In genomic region chr7:37733996-37734395, GRCm38 (mm10) we compare ENCODE assay signal across 27 mouse cellular contexts. TPM values are rescaled to one million over a fixed set of nuclear protein-coding genes. Genes with fewer than 3 reads are reported as not detected.
DNase-seq lines count a peak whose midpoint lies in the region; ATAC-seq and TF ChIP-seq lines count a peak whose summit lies in the region.
"Had no signal": no experiment of that assay in that cellular context is flagged by ENCODE, and none has a peak within 500 bp of the region (broad histone marks: within the 10 kb centered on the region; RNA-seq: fewer than 3 reads in every experiment).

No protein-coding gene starts in this region.

- no peaks in the 10 kb centered on the region for H3K4me1 ChIP-seq in forebrain, postnatal 0 days (ENCODE audit: insufficient read depth)
- H3K4me1 ChIP-seq in forebrain, embryonic 16.5 days (replicated peaks; ENCODE audit: control insufficient read depth, insufficient read depth, low read length) = peaks cover 22% of the 10 kb centered on the region
- H3K4me1 ChIP-seq in heart, embryonic 10.5 days = peaks cover 25% of the 10 kb centered on the region
- H3K4me1 ChIP-seq in hindbrain, embryonic 13.5 days (replicated peaks) = peaks cover 72% of the 10 kb centered on the region
- peaks cover 65% of the 10 kb centered on the region for H3K4me1 ChIP-seq in hindbrain, embryonic 10.5 days (replicated peaks)
- H3K4me1 ChIP-seq: embryonic facial prominence, embryonic 15.5 days had no signal

- H3K9me3 ChIP-seq in forebrain, postnatal 0 days (ENCODE audit: low read length) = no peaks in the 10 kb centered on the region
- H3K9me3 ChIP-seq in forebrain, embryonic 16.5 days (ENCODE audit: control insufficient read depth, low read length) = no peaks in the 10 kb centered on the region
- H3K9me3 ChIP-seq in heart, embryonic 10.5 days = no peaks in the 10 kb centered on the region
- no peaks in the 10 kb centered on the region for H3K9me3 ChIP-seq in hindbrain, embryonic 13.5 days
- H3K9me3 ChIP-seq in hindbrain, embryonic 10.5 days = no peaks in the 10 kb centered on the region
- H3K9me3 ChIP-seq: embryonic facial prominence, embryonic 13.5 days; embryonic facial prominence, embryonic 15.5 days; forebrain, embryonic 10.5 days; forebrain, embryonic 12.5 days had no signal

- no peak overlapping the region for H3K4me3 ChIP-seq in forebrain, postnatal 0 days (ENCODE audit: low read depth, low read length)
- H3K4me3 ChIP-seq in forebrain, embryonic 16.5 days (replicated peaks; ENCODE audit: low read length) = no peak overlapping the region
- no peak overlapping the region for H3K4me3 ChIP-seq in heart, embryonic 10.5 days
- H3K4me3 ChIP-seq in hindbrain, embryonic 13.5 days = no peak overlapping the region
- H3K4me3 ChIP-seq in hindbrain, embryonic 10.5 days = no peak overlapping the region
- H3K4me3 ChIP-seq: embryonic facial prominence, embryonic 13.5 days; embryonic facial prominence, embryonic 15.5 days; erythroblast, embryonic 14.5 days; forebrain, embryonic 10.5 days; forebrain, embryonic 12.5 days had no signal

- no peaks in the 10 kb centered on the region for H3K36me3 ChIP-seq in forebrain, postnatal 0 days (ENCODE audit: insufficient read depth)
- H3K36me3 ChIP-seq in forebrain, embryonic 16.5 days (ENCODE audit: control insufficient read depth, insufficient read depth) = no peaks in the 10 kb centered on the region
- H3K36me3 ChIP-seq in heart, embryonic 10.5 days = no peaks in the 10 kb centered on the region
- H3K36me3 ChIP-seq in hindbrain, embryonic 13.5 days = no peaks in the 10 kb centered on the region
- no peaks in the 10 kb centered on the region for H3K36me3 ChIP-seq in hindbrain, embryonic 10.5 days
- H3K36me3 ChIP-seq: embryonic facial prominence, embryonic 13.5 days; embryonic facial prominence, embryonic 15.5 days; forebrain, embryonic 10.5 days; forebrain, embryonic 12.5 days had no signal

- ATAC-seq in forebrain, postnatal 0 days = no peak
- ATAC-seq in forebrain, embryonic 16.5 days = no peak
- ATAC-seq in hindbrain, embryonic 13.5 days (ENCODE audit: low FRiP score) = no peak
- ATAC-seq: CD4-positive, CD25-positive, alpha-beta regulatory T cell, adult 4 months; forebrain, embryonic 14.5 days had no signal

- no peak for TF ChIP-seq CTCF in forebrain, postnatal 0 days (IDR thresholded peaks at IDR 0.05; ENCODE audit: low read depth)

- H3K27ac ChIP-seq in forebrain, postnatal 0 days (ENCODE audit: low read depth, low read length) = 0 out of 2 replicates have a peak overlapping the region, but pooled peaks have one; percentile 9
- no peak overlapping the region for H3K27ac ChIP-seq in forebrain, embryonic 16.5 days (ENCODE audit: low read length)
- no peak overlapping the region for H3K27ac ChIP-seq in heart, embryonic 10.5 days
- H3K27ac ChIP-seq in hindbrain, embryonic 13.5 days = peak overlapping the region; percentile 73
- H3K27ac ChIP-seq in hindbrain, embryonic 10.5 days = no peak overlapping the region
- H3K27ac ChIP-seq: embryonic facial prominence, embryonic 13.5 days; embryonic facial prominence, embryonic 15.5 days; forebrain, embryonic 10.5 days; forebrain, embryonic 12.5 days had no signal

- H3K4me2 ChIP-seq in forebrain, postnatal 0 days (ENCODE audit: low read depth) = no peak overlapping the region
- no peak overlapping the region for H3K4me2 ChIP-seq in forebrain, embryonic 16.5 days (ENCODE audit: low read length)
- no peak overlapping the region for H3K4me2 ChIP-seq in hindbrain, embryonic 13.5 days
- H3K4me2 ChIP-seq: embryonic facial prominence, embryonic 13.5 days; embryonic facial prominence, embryonic 15.5 days; forebrain, embryonic 12.5 days had no signal

- DNase-seq in forebrain, postnatal 0 days = no peak
- DNase-seq in heart, embryonic 10.5 days (ENCODE audit: low spot score) = peak; percentile 62
- DNase-seq in heart, adult 8-10 months (ENCODE audit: low spot score) = no peak
- DNase-seq in hindbrain, embryonic 10.5 days (ENCODE audit: low spot score) = no peak
- DNase-seq: adrenal gland, adult 2 months; adrenal gland, postnatal 10 days; adrenal gland, postnatal 25 days; B cell, adult 2 months; cerebellum, adult 11 months; cerebellum, adult 18-20 months; cerebellum, adult 8-10 months; cerebellum, adult 9-11 months; cerebellum, postnatal 14 days; cerebellum, postnatal 36 days; embryo, embryonic 11 days had no signal

- no peak overlapping the region for H3K9ac ChIP-seq in forebrain, postnatal 0 days
- H3K9ac ChIP-seq in forebrain, embryonic 16.5 days (replicated peaks; ENCODE audit: low read depth, low read length) = no peak overlapping the region
- H3K9ac ChIP-seq in hindbrain, embryonic 13.5 days = no peak overlapping the region
- H3K9ac ChIP-seq: embryonic facial prominence, embryonic 13.5 days; embryonic facial prominence, embryonic 15.5 days; forebrain, embryonic 12.5 days had no signal

- no peaks in the 10 kb centered on the region for H3K27me3 ChIP-seq in forebrain, postnatal 0 days (ENCODE audit: insufficient read depth, low read length)
- no peaks in the 10 kb centered on the region for H3K27me3 ChIP-seq in forebrain, embryonic 16.5 days (replicated peaks; ENCODE audit: control insufficient read depth, insufficient read depth, low read length)
- H3K27me3 ChIP-seq in heart, embryonic 10.5 days (ENCODE audit: insufficient read depth, poor library complexity, severe bottlenecking) = peaks cover 26% of the 10 kb centered on the region
- H3K27me3 ChIP-seq in hindbrain, embryonic 13.5 days = no peaks in the 10 kb centered on the region
- H3K27me3 ChIP-seq in hindbrain, embryonic 10.5 days (ENCODE audit: insufficient read depth, poor library complexity, severe bottlenecking) = peaks cover 2% of the 10 kb centered on the region
- H3K27me3 ChIP-seq: CH12.LX; embryonic facial prominence, embryonic 15.5 days had no signal

- 92% methylated on average over 4 of the region's 4 CpGs for WGBS in forebrain, postnatal 0 days
- 89% methylated on average over 4 of the region's 4 CpGs for WGBS in forebrain, embryonic 16.5 days
- 90% methylated on average over 4 of the region's 4 CpGs for whole genome bisulfite sequencing in heart, embryonic 10.5 days
- WGBS in hindbrain, embryonic 13.5 days = 89% methylated on average over 4 of the region's 4 CpGs
- WGBS in hindbrain, embryonic 10.5 days = 96% methylated on average over 4 of the region's 4 CpGs

RNA-seq across cellular contexts. Expression of gene Zfp536, which starts 39.4 kb away (rescaled TPM):
- 24.3 and 34.9 TPM in 2 replicates for total RNA-seq in forebrain, postnatal 0 days (2014; rRNA removed)
- polyA plus RNA-seq in forebrain, postnatal 0 days (2015; fragmentation: Nextera tagmentation; extraction: Ambion mirVana) = 8.1 and 17.0 TPM in 2 replicates
- polyA plus RNA-seq in forebrain, embryonic 16.5 days (2015; fragmentation: Nextera tagmentation; extraction: Ambion mirVana) = 29.1 and 31.1 TPM in 2 replicates
- 2.0 and 2.4 TPM in 2 replicates for polyA plus RNA-seq in heart, embryonic 10.5 days (2016; fragmentation: Nextera tagmentation; extraction: Ambion mirVana)
- total RNA-seq in heart, adult 8-10 months (2022) = 10 to 100 TPM in 1 of 4 experiments, 1 to 10 TPM in 3; 6.2 to 10.6 (median 8.5) TPM
- 50.9 and 51.4 TPM in 2 replicates for polyA plus RNA-seq in hindbrain, embryonic 13.5 days (2015; fragmentation: Nextera tagmentation; extraction: Ambion mirVana)
- 32.2 and 40.7 TPM in 2 replicates for polyA plus RNA-seq in hindbrain, embryonic 10.5 days (2016; fragmentation: Nextera tagmentation; extraction: Ambion mirVana)
- total RNA-seq: CH12.LX; common myeloid progenitor, adult 5-6 weeks; MEL had no signal
- polyA plus RNA-seq: erythroblast, embryonic 14.5 days had no signal

Comparison
In these comparisons a context has a peak if more than half of its experiments do, and no peak if none do; other contexts are left out.
1. H3K27ac ChIP-seq: peak in forebrain, postnatal 0 days (single experiment) and hindbrain, embryonic 13.5 days (single experiment); none in forebrain, embryonic 16.5 days (single experiment), heart, embryonic 10.5 days (single experiment) and hindbrain, embryonic 10.5 days (single experiment).